Mouse (Mus musculus) embryonic facial prominence, embryonic 10.5 days (tissue): Measurements from ENCODE around the gene Sdf2. TPM values are rescaled to one million over a fixed set of nuclear protein-coding genes. Genes with fewer than 3 reads are reported as not detected.

ENCODE experiments used
- DNase-seq: peaks from one replicate; pipeline ENCODE4 v3.0.0-alpha.2; 2017; ENCODE audit warnings: low spot score
- H3K27ac ChIP-seq: fragments of 300-500 bp; sonication (generic); replicated peaks from 2 replicates; pipeline ENCODE4 v1.5.1; 2016; ENCODE audit warnings: mild to moderate bottlenecking
- H3K27me3 ChIP-seq: fragments of 300-500 bp; sonication (generic); replicated peaks from 2 replicates; pipeline ENCODE4 v1.6.1; 2016; ENCODE audit warnings: low read depth, mild to moderate bottlenecking; ENCODE audit not compliant: poor library complexity, severe bottlenecking
- H3K36me3 ChIP-seq: fragments of 300-500 bp; sonication (generic); replicated peaks from 2 replicates; pipeline ENCODE4 v1.6.1; 2016; ENCODE audit warnings: mild to moderate bottlenecking, moderate library complexity
- H3K4me1 ChIP-seq: fragments of 300-500 bp; sonication (generic); 2 replicates; pipeline ENCODE4 v1.6.1; 2016
- H3K4me3 ChIP-seq: fragments of 300-500 bp; sonication (generic); 2 replicates; pipeline ENCODE4 v1.5.1; 2016; ENCODE audit warnings: mild to moderate bottlenecking, moderate library complexity
- H3K9me3 ChIP-seq: fragments of 300-500 bp; sonication (generic); 2 replicates; pipeline ENCODE4 v1.6.1; 2016; ENCODE audit warnings: mild to moderate bottlenecking
- WGBS: fragments of 180-500 bp; shearing (Covaris S2); methylation state at CpG from one replicate; pipeline ENCODE4 v1.1.7; 2016; 5-methylcytosine and 5-hydroxymethylcytosine counted together
- polyA plus RNA-seq: library from polyadenylated mRNA; unstranded; fragments of >200 nt; fragmentation: Nextera tagmentation; extraction: Ambion mirVana; gene quantifications from 2 replicates; pipeline ENCODE4 v1.2.1, GENCODE M21; 2016

Gene Sdf2
- polyA plus RNA-seq, result 43.5 and 44.9 TPM in 2 replicates

GRCm38 (mm10) chr11:78245627-78246317 is at the start of gene Sdf2, which contains the start of gene Supt6:
Gene Sdf2, plus strand, starts transcription at chr11:78245746.
Gene Supt6, minus strand, starts transcription at chr11:78245987.
- H3K9me3 ChIP-seq, result no peaks in the 10 kb centered on the region
- H3K27me3 ChIP-seq, result no peaks in the 10 kb centered on the region
- DNase-seq, result peak; percentile 91
- peaks cover 34% of the 10 kb centered on the region for H3K4me1 ChIP-seq
- H3K4me3 ChIP-seq, result peak within 1 kb of the TSS; percentile 99
- H3K36me3 ChIP-seq, result peaks cover 21% of the 10 kb centered on the region
- WGBS, result under 1% methylated on average over 50 of the region's 50 CpGs
- H3K27ac ChIP-seq, result peak within 1 kb of the TSS; percentile 89

- WGBS, result 95% methylated on average over 3 of the region's 3 CpGs
- Histone ChIP-seq H3K36me3 (peaks cover 49% of the 10 kb centered on the region), H3K27ac (no peak overlapping the region), H3K27me3 (no peaks in the 10 kb centered on the region), H3K4me3 (no peak overlapping the region), H3K4me1 (peaks cover 5% of the 10 kb centered on the region; the same call in 1 of the 2 replicates), H3K9me3 (no peaks in the 10 kb centered on the region)
- DNase-seq, result no peak
These were observed 43.2 kb upstream of the Sdf2 start for GRCm38 (mm10) chr11:78202372-78202771.

GRCm38 (mm10) chr11:78204287-78204686 is 41.3 kb upstream of the Sdf2 start:
- no peak overlapping the region for H3K4me3 ChIP-seq
- no peaks in the 10 kb centered on the region for H3K27me3 ChIP-seq
- peaks cover 68% of the 10 kb centered on the region for H3K36me3 ChIP-seq
- no peak overlapping the region for H3K27ac ChIP-seq
- peaks cover 5% of the 10 kb centered on the region; the same call in 1 of the 2 replicates for H3K4me1 ChIP-seq
- no peaks in the 10 kb centered on the region for H3K9me3 ChIP-seq
- 87% methylated on average over 6 of the region's 6 CpGs for WGBS
- DNase-seq, result no peak

GRCm38 (mm10) chr11:78205361-78206206 is 40.0 kb upstream of the Sdf2 start:
- no peak for DNase-seq
- H3K4me3 ChIP-seq, result peak overlapping the region; percentile 12; the same call in 1 of the 2 replicates
- no peaks in the 10 kb centered on the region for H3K9me3 ChIP-seq
- WGBS, result 84% methylated on average over 13 of the region's 13 CpGs
- H3K36me3 ChIP-seq, result peaks cover 81% of the 10 kb centered on the region
- H3K4me1 ChIP-seq, result peaks cover 5% of the 10 kb centered on the region; the same call in 1 of the 2 replicates
- peak overlapping the region; percentile 1; the same call in 1 of the 2 replicates for H3K27ac ChIP-seq
- no peaks in the 10 kb centered on the region for H3K27me3 ChIP-seq

- Histone ChIP-seq H3K36me3 (peaks cover 97% of the 10 kb centered on the region), H3K4me3 (no peak overlapping the region), H3K9me3 (no peaks in the 10 kb centered on the region), H3K27me3 (no peaks in the 10 kb centered on the region), H3K4me1 (peaks cover 5% of the 10 kb centered on the region; the same call in 1 of the 2 replicates), H3K27ac (no peak overlapping the region)
- WGBS, result 92% methylated on average over 7 of the region's 7 CpGs
- no peak for DNase-seq
These were observed 38.4 kb upstream of the Sdf2 start for GRCm38 (mm10) chr11:78207190-78207589.

GRCm38 (mm10) chr11:78209886-78210285 is 35.7 kb upstream of the Sdf2 start:
- H3K4me3 ChIP-seq, result no peak overlapping the region
- WGBS, result 90% methylated on average over 6 of the region's 6 CpGs
- no peak overlapping the region for H3K27ac ChIP-seq
- no peaks in the 10 kb centered on the region for H3K27me3 ChIP-seq
- peaks cover 100% of the 10 kb centered on the region for H3K36me3 ChIP-seq
- DNase-seq, result no peak
- H3K9me3 ChIP-seq, result no peaks in the 10 kb centered on the region
- H3K4me1 ChIP-seq, result peaks cover 5% of the 10 kb centered on the region; the same call in 1 of the 2 replicates

- Histone ChIP-seq H3K4me3 (no peak overlapping the region), H3K27me3 (no peaks in the 10 kb centered on the region), H3K9me3 (no peaks in the 10 kb centered on the region), H3K36me3 (peaks cover 100% of the 10 kb centered on the region), H3K4me1 (peaks cover 4% of the 10 kb centered on the region; the same call in 1 of the 2 replicates), H3K27ac (no peak overlapping the region)
- WGBS, result 71% methylated on average over 7 of the region's 7 CpGs
- DNase-seq, result no peak
These were observed 34.9 kb upstream of the Sdf2 start for GRCm38 (mm10) chr11:78210615-78211014.

- peaks cover 100% of the 10 kb centered on the region for H3K36me3 ChIP-seq
- 94% methylated on average over 5 of the region's 5 CpGs for WGBS
- H3K4me3 ChIP-seq, result no peak overlapping the region
- H3K4me1 ChIP-seq, result no peaks in the 10 kb centered on the region
- no peak for DNase-seq
- H3K27ac ChIP-seq, result no peak overlapping the region
- H3K27me3 ChIP-seq, result no peaks in the 10 kb centered on the region
- H3K9me3 ChIP-seq, result no peaks in the 10 kb centered on the region
These were observed 34.0 kb upstream of the Sdf2 start for GRCm38 (mm10) chr11:78211513-78211912.

GRCm38 (mm10) chr11:78213086-78213817 is 32.3 kb upstream of the Sdf2 start:
- no peak overlapping the region for H3K4me3 ChIP-seq
- H3K4me1 ChIP-seq, result no peaks in the 10 kb centered on the region
- 95% methylated on average over 14 of the region's 14 CpGs for WGBS
- no peaks in the 10 kb centered on the region for H3K27me3 ChIP-seq
- no peaks in the 10 kb centered on the region for H3K9me3 ChIP-seq
- DNase-seq, result no peak
- H3K36me3 ChIP-seq, result peaks cover 100% of the 10 kb centered on the region
- H3K27ac ChIP-seq, result no peak overlapping the region

- H3K27me3 ChIP-seq, result no peaks in the 10 kb centered on the region
- no peak overlapping the region for H3K27ac ChIP-seq
- 92% methylated on average over 11 of the region's 11 CpGs for WGBS
- no peak overlapping the region for H3K4me3 ChIP-seq
- H3K4me1 ChIP-seq, result no peaks in the 10 kb centered on the region
- H3K9me3 ChIP-seq, result no peaks in the 10 kb centered on the region
- no peak for DNase-seq
- peaks cover 100% of the 10 kb centered on the region for H3K36me3 ChIP-seq
These were observed 29.7 kb upstream of the Sdf2 start for GRCm38 (mm10) chr11:78215709-78216317.

- WGBS, result 94% methylated on average over 4 of the region's 4 CpGs
- no peaks in the 10 kb centered on the region for H3K4me1 ChIP-seq
- peaks cover 100% of the 10 kb centered on the region for H3K36me3 ChIP-seq
- no peaks in the 10 kb centered on the region for H3K9me3 ChIP-seq
- H3K27me3 ChIP-seq, result no peaks in the 10 kb centered on the region
- no peak overlapping the region for H3K4me3 ChIP-seq
- no peak overlapping the region for H3K27ac ChIP-seq
- no peak for DNase-seq
These were observed 22.0 kb upstream of the Sdf2 start for GRCm38 (mm10) chr11:78223586-78223985.

GRCm38 (mm10) chr11:78231518-78231917 is 14.0 kb upstream of the Sdf2 start:
- Histone ChIP-seq H3K9me3 (no peaks in the 10 kb centered on the region), H3K27me3 (no peaks in the 10 kb centered on the region), H3K4me1 (no peaks in the 10 kb centered on the region), H3K27ac (no peak overlapping the region), H3K36me3 (peaks cover 96% of the 10 kb centered on the region), H3K4me3 (no peak overlapping the region)
- 94% methylated on average over 6 of the region's 6 CpGs for WGBS
- no peak for DNase-seq
